In genomic region chr5:14224509-14224908, GRCm38 (mm10) we compare ENCODE assay signal across 22 mouse cellular contexts.
DNase-seq lines count a peak whose midpoint lies in the region; ATAC-seq and TF ChIP-seq lines count a peak whose summit lies in the region.
"Had no signal": no experiment of that assay in that cellular context is flagged by ENCODE, and none has a peak within 500 bp of the region (broad histone marks: within the 10 kb centered on the region; RNA-seq: fewer than 3 reads in every experiment).

No protein-coding gene starts in this region.

- no peaks in the 10 kb centered on the region for H3K27me3 ChIP-seq in forebrain, postnatal 0 days (ENCODE audit: insufficient read depth, low read length)
- H3K27me3 ChIP-seq in forebrain, embryonic 14.5 days (replicated peaks; ENCODE audit: control insufficient read depth, insufficient read depth, low read length), result no peaks in the 10 kb centered on the region
- no peaks in the 10 kb centered on the region for H3K27me3 ChIP-seq in lung, postnatal 0 days (replicated peaks; ENCODE audit: insufficient read depth, low read length)
- H3K27me3 ChIP-seq in midbrain, embryonic 14.5 days (ENCODE audit: control insufficient read depth, insufficient read depth, low read length), result no peaks in the 10 kb centered on the region
- H3K27me3 ChIP-seq: embryonic facial prominence, embryonic 12.5 days; heart, embryonic 15.5 days; hindbrain, embryonic 13.5 days had no signal

- no peak overlapping the region for H3K9ac ChIP-seq in forebrain, postnatal 0 days
- H3K9ac ChIP-seq in forebrain, embryonic 14.5 days (ENCODE audit: low read length), result no peak overlapping the region
- H3K9ac ChIP-seq in lung, postnatal 0 days (replicated peaks; ENCODE audit: low read depth), result no peak overlapping the region
- no peak overlapping the region for H3K9ac ChIP-seq in midbrain, embryonic 14.5 days (replicated peaks; ENCODE audit: low read length)
- H3K9ac ChIP-seq: embryonic facial prominence, embryonic 12.5 days; heart, embryonic 15.5 days; hindbrain, embryonic 13.5 days had no signal

- H3K36me3 ChIP-seq in forebrain, postnatal 0 days (ENCODE audit: insufficient read depth), result no peaks in the 10 kb centered on the region
- H3K36me3 ChIP-seq in forebrain, embryonic 14.5 days (ENCODE audit: control insufficient read depth, insufficient read depth, low read length), result no peaks in the 10 kb centered on the region
- no peaks in the 10 kb centered on the region for H3K36me3 ChIP-seq in lung, postnatal 0 days (ENCODE audit: insufficient read depth, low read length)
- H3K36me3 ChIP-seq in midbrain, embryonic 14.5 days (ENCODE audit: control insufficient read depth, insufficient read depth, low read length), result no peaks in the 10 kb centered on the region
- H3K36me3 ChIP-seq: embryonic facial prominence, embryonic 12.5 days; heart, embryonic 15.5 days; hindbrain, embryonic 13.5 days had no signal

- ATAC-seq in forebrain, postnatal 0 days, result no peak
- ATAC-seq in forebrain, embryonic 14.5 days, result no peak
- ATAC-seq in lung, postnatal 0 days, result no peak
- ATAC-seq in midbrain, embryonic 14.5 days (ENCODE audit: low FRiP score, low TSS enrichment), result no peak
- ATAC-seq: CD4-positive, CD25-positive, alpha-beta regulatory T cell, adult 4 months; forebrain, embryonic 16.5 days; hindbrain, postnatal 0 days had no signal

- H3K4me2 ChIP-seq in forebrain, postnatal 0 days (ENCODE audit: low read depth), result no peak overlapping the region
- H3K4me2 ChIP-seq in forebrain, embryonic 14.5 days (ENCODE audit: low read length), result no peak overlapping the region
- no peak overlapping the region for H3K4me2 ChIP-seq in lung, postnatal 0 days (replicated peaks; ENCODE audit: low read depth, low read length)
- H3K4me2 ChIP-seq in midbrain, embryonic 14.5 days (ENCODE audit: low read length), result no peak overlapping the region
- H3K4me2 ChIP-seq: embryonic facial prominence, embryonic 12.5 days; heart, embryonic 11.5 days; heart, embryonic 15.5 days; hindbrain, embryonic 13.5 days had no signal

- TF ChIP-seq CTCF in forebrain, postnatal 0 days (IDR thresholded peaks at IDR 0.05; ENCODE audit: low read depth), result 0 out of 2 replicates have a peak, but pooled peaks have one; percentile 6
- TF ChIP-seq CTCF in lung, postnatal 0 days (IDR thresholded peaks at IDR 0.05), result peak; percentile 32

- H3K4me3 ChIP-seq in forebrain, postnatal 0 days (ENCODE audit: low read depth, low read length), result no peak overlapping the region
- no peak overlapping the region for H3K4me3 ChIP-seq in forebrain, embryonic 14.5 days (ENCODE audit: low read depth, low read length)
- no peak overlapping the region for H3K4me3 ChIP-seq in lung, postnatal 0 days (ENCODE audit: low read depth, low read length)
- no peak overlapping the region for H3K4me3 ChIP-seq in midbrain, embryonic 14.5 days (replicated peaks; ENCODE audit: low read depth, low read length)
- H3K4me3 ChIP-seq: embryonic facial prominence, embryonic 12.5 days; heart, adult 2 months; heart, embryonic 15.5 days; hindbrain, embryonic 13.5 days had no signal

- 91% methylated on average over 6 of the region's 6 CpGs for WGBS in forebrain, postnatal 0 days
- 89% methylated on average over 6 of the region's 6 CpGs for WGBS in forebrain, embryonic 14.5 days
- WGBS in lung, postnatal 0 days, result 87% methylated on average over 6 of the region's 6 CpGs
- 92% methylated on average over 6 of the region's 6 CpGs for WGBS in midbrain, embryonic 14.5 days

- H3K27ac ChIP-seq in forebrain, postnatal 0 days (ENCODE audit: low read depth, low read length), result no peak overlapping the region
- no peak overlapping the region for H3K27ac ChIP-seq in forebrain, embryonic 14.5 days (ENCODE audit: low read depth, low read length)
- no peak overlapping the region for H3K27ac ChIP-seq in lung, postnatal 0 days (ENCODE audit: low read length)
- H3K27ac ChIP-seq in midbrain, embryonic 14.5 days (replicated peaks; ENCODE audit: low read depth, low read length), result no peak overlapping the region
- H3K27ac ChIP-seq: embryonic facial prominence, embryonic 12.5 days; heart, adult 2 months; heart, embryonic 15.5 days; hindbrain, embryonic 13.5 days; hindbrain, postnatal 0 days had no signal

- TF ChIP-seq EP300 in lung, postnatal 0 days (IDR thresholded peaks at IDR 0.05), result no peak

- H3K9me3 ChIP-seq in forebrain, postnatal 0 days (ENCODE audit: low read length), result no peaks in the 10 kb centered on the region
- H3K9me3 ChIP-seq in forebrain, embryonic 14.5 days (replicated peaks; ENCODE audit: control insufficient read depth, low read length), result no peaks in the 10 kb centered on the region
- no peaks in the 10 kb centered on the region for H3K9me3 ChIP-seq in lung, postnatal 0 days (ENCODE audit: low read length)
- H3K9me3 ChIP-seq in midbrain, embryonic 14.5 days (ENCODE audit: control insufficient read depth, low read length), result no peaks in the 10 kb centered on the region
- H3K9me3 ChIP-seq: embryonic facial prominence, embryonic 12.5 days; heart, embryonic 15.5 days; hindbrain, embryonic 13.5 days had no signal

- no peaks in the 10 kb centered on the region for H3K4me1 ChIP-seq in forebrain, postnatal 0 days (ENCODE audit: insufficient read depth)
- no peaks in the 10 kb centered on the region for H3K4me1 ChIP-seq in forebrain, embryonic 14.5 days (ENCODE audit: control insufficient read depth, insufficient read depth, low read length)
- H3K4me1 ChIP-seq in lung, postnatal 0 days (ENCODE audit: insufficient read depth, low read depth, low read length), result no peaks in the 10 kb centered on the region
- no peaks in the 10 kb centered on the region for H3K4me1 ChIP-seq in midbrain, embryonic 14.5 days (ENCODE audit: control insufficient read depth, insufficient read depth, low read length)
- H3K4me1 ChIP-seq: embryonic facial prominence, embryonic 12.5 days; heart, embryonic 15.5 days; hindbrain, embryonic 13.5 days had no signal

- no peak for DNase-seq in forebrain, postnatal 0 days
- DNase-seq in forebrain, embryonic 14.5 days (ENCODE audit: low spot score), result no peak
- no peak for DNase-seq in lung, postnatal 0 days (ENCODE audit: low spot score)
- DNase-seq in lung, postnatal 10 days, result no peak
- DNase-seq in ZHBTc4 (ENCODE audit: low read depth, low spot score), result peak; percentile 7
- no peak for DNase-seq in midbrain, embryonic 14.5 days
- DNase-seq in testis, postnatal 14 days (ENCODE audit: low spot score), result no peak
- DNase-seq: adrenal gland, postnatal 10 days; B cell, adult 2 months; cerebellum, adult 11 months; cerebellum, adult 9-10 months; cerebellum, postnatal 25 days; gastrocnemius, postnatal 14 days; heart, adult 2 months; heart, postnatal 14 days had no signal
